Mouse (Mus musculus) Muller cell, postnatal 12 days (primary cell): ENCODE measurements at regions not wholly inside any gene's neighbourhood (a gene's known extent, or its start where the extent isn't known, plus 50 kb on each side); places are given as distances from the start of the nearest gene placed in this dataset.
A peak's percentile ranks its signal among the peaks of the same experiment; 100 is the strongest.

Experiments used
- DNase-seq: peaks from one replicate; pipeline ENCODE4 v3.0.0-alpha.2; 2015; ENCODE audit errors: inconsistent ontology term

GRCm38 (mm10) chr6:104402348-104402747 is 90.2 kb upstream of the Cntn6 start:
- peak; percentile 28 for DNase-seq

DNA sequence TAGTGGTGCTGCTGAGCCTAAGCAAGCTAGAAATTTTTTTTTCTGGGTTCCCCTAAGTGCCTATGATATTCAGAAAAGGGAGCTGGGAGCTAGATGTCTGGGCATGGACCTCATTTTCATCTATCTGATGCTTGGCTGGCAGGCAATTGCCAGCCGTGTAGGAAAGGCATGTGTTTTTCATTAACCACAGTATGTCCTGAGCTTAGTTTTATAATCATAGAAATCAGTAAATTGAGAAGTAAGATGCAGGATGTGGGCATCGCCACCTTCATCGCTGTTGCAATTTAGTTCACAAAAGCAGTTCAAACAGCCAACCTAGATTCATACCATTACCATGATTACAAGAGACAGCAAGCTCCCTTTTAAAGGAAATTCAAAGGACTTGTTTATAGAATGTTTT is 88.6 kb upstream of the Cntn6 start:
- no peak for DNase-seq

DNA sequence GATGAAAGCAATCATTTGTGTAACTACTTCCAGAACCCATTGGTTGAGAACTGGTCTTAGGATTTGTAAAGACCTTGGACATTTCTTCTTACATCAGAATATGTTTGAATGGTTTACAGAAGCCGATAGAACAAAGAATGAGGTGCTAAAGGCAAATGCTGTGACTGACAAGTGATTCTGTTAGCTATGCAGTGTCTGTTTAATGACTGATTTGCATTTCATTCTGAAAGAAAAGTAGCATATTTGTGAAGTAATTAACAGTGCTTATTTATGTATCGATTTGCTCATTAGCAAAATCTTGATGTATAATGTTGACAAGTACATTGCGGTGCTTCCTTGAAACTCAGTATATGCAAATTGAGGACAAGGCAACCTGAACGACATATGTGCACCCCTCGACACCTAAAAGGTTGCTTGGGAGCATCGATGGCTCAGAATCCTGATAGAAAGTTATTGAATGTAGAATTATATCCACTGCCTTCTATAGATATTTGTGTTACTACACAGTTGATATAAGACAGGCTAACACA is 71.8 kb upstream of the Cntn6 start:
- DNase-seq, result no peak

DNA sequence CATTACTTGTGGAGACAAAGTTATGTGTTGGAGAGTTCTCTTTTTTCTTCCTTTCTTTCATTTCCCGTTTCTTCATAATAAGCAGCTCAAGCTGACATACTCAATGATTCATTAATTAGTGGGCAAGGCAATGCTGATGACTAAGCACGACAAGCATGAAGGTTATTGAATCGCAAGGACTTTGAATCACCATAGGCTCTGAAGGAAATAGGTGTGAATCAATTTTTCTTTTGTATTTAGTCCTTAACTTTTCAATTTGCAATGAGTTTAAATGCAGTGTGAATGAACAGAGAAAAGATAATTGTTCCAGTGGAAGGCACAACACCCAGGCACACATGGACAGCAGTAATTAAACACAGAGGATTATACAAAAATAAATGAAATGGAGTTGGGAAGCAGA is 54.6 kb upstream of the Cntn6 start:
- peak; percentile 95 for DNase-seq
